Comparison of ENCODE assay signal across 25 mouse cellular contexts in the genomic region with DNA sequence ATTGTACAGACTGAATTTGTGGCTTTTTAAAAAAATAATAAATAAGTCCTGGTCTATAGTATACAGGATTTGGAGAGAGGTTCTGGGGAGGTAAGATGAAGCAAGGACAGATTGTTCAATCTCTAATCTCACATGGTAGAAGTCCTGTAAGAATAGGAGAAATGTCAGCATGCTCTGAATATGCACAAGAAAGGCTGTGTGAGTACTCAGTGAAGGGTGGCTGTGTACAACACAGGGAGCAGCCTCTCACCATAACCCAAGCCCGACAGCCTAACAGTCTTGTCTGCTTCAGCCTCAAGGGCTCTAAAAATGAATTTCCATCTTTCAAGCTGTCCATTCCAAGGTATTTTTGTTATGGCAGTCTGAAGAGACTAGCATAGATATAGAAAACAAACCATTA. TPM values are rescaled to one million over a fixed set of nuclear protein-coding genes. Genes with fewer than 3 reads are reported as not detected.
A peak's percentile ranks its signal among the peaks of the same experiment; 100 is the strongest.
DNase-seq lines count a peak whose midpoint lies in the region; ATAC-seq lines count a peak whose summit lies in the region.
"Had no signal": no experiment of that assay in that cellular context is flagged by ENCODE, and none has a peak within 500 bp of the region (broad histone marks: within the 10 kb centered on the region; RNA-seq: fewer than 3 reads in every experiment).

No protein-coding gene starts in this region.

- no peak overlapping the region for H3K27ac ChIP-seq in kidney, embryonic 14.5 days (ENCODE audit: low read depth, low read length)
- H3K27ac ChIP-seq: embryonic facial prominence, embryonic 13.5 days; embryonic facial prominence, embryonic 15.5 days; forebrain, embryonic 10.5 days; forebrain, embryonic 13.5 days; forebrain, embryonic 15.5 days had no signal

- H3K4me1 ChIP-seq in kidney, embryonic 14.5 days (ENCODE audit: control insufficient read depth, insufficient read depth, low read length): 0 out of 2 replicates have a peak, but pooled peaks cover 3% of the 10 kb centered on the region

- ATAC-seq in kidney, embryonic 14.5 days (ENCODE audit: low FRiP score, low TSS enrichment): no peak
- ATAC-seq: activated CD4-positive, CD25-positive, alpha-beta regulatory T cell, adult 4 months; forebrain, embryonic 13.5 days; forebrain, embryonic 15.5 days; forebrain, postnatal 0 days; Patski had no signal

- no peaks in the 10 kb centered on the region for H3K9me3 ChIP-seq in kidney, embryonic 14.5 days (ENCODE audit: control insufficient read depth, low read length)
- H3K9me3 ChIP-seq: embryonic facial prominence, embryonic 13.5 days; embryonic facial prominence, embryonic 15.5 days; forebrain, embryonic 10.5 days; forebrain, embryonic 13.5 days; forebrain, embryonic 15.5 days; G1E had no signal

- peak; percentile 62 for DNase-seq in ES-CJ7 (ENCODE audit: low read depth, low spot score)
- peak; percentile 61 for DNase-seq in R1 (ENCODE audit: low read depth, low spot score)
- no peak for DNase-seq in cerebellum, adult 9-11 months
- no peak for DNase-seq in heart, adult 18-20 months
- DNase-seq: adrenal gland, adult 8-10 months; adrenal gland, postnatal 14 days; adrenal gland, postnatal 36 days; cerebellum, adult 11-12 months; cerebellum, adult 2 months; cerebellum, adult 9-10 months; cerebellum, postnatal 14 days; cerebellum, postnatal 36 days; embryo, embryonic 11 days; forebrain, postnatal 0 days had no signal

- no peak overlapping the region for H3K4me3 ChIP-seq in kidney, embryonic 14.5 days (ENCODE audit: low read length)
- H3K4me3 ChIP-seq: embryonic facial prominence, embryonic 13.5 days; embryonic facial prominence, embryonic 15.5 days; erythroblast, embryonic 14.5 days; forebrain, embryonic 10.5 days; forebrain, embryonic 13.5 days; forebrain, embryonic 15.5 days had no signal

- H3K9ac ChIP-seq in kidney, embryonic 14.5 days (ENCODE audit: low read depth, low read length): no peak overlapping the region
- H3K9ac ChIP-seq: embryonic facial prominence, embryonic 13.5 days; embryonic facial prominence, embryonic 15.5 days; forebrain, embryonic 13.5 days; forebrain, embryonic 15.5 days; forebrain, postnatal 0 days had no signal

- H3K36me3 ChIP-seq in kidney, embryonic 14.5 days (ENCODE audit: control insufficient read depth, insufficient read depth, low read length): no peaks in the 10 kb centered on the region
- H3K36me3 ChIP-seq: embryonic facial prominence, embryonic 13.5 days; embryonic facial prominence, embryonic 15.5 days; forebrain, embryonic 10.5 days; forebrain, embryonic 15.5 days; G1E had no signal

- no peak overlapping the region for H3K4me2 ChIP-seq in kidney, embryonic 14.5 days (replicated peaks; ENCODE audit: low read depth, low read length)
- H3K4me2 ChIP-seq: embryonic facial prominence, embryonic 13.5 days; embryonic facial prominence, embryonic 15.5 days; forebrain, embryonic 13.5 days; forebrain, embryonic 15.5 days had no signal

- peaks cover 11% of the 10 kb centered on the region for H3K27me3 ChIP-seq in kidney, embryonic 14.5 days (ENCODE audit: control insufficient read depth, insufficient read depth, low read length)
- H3K27me3 ChIP-seq: Patski had no signal

- WGBS in kidney, embryonic 14.5 days: 95% methylated on average over 1 of the region's 1 CpGs

RNA-seq across cellular contexts. Expression of a gene that starts 3.1 kb away (rescaled TPM):
- 3.8 and 5.5 TPM in 2 replicates for polyA plus RNA-seq in kidney, embryonic 14.5 days (2014; fragmentation: Nextera tagmentation; extraction: Ambion mirVana)
- 10 to 100 TPM; 19.1 to 21.2 TPM for total RNA-seq in heart, adult 18-20 months (2021)
- total RNA-seq: common myeloid progenitor, adult 5-6 weeks had no signal
- polyA plus RNA-seq: activated CD4-positive, CD25-positive, alpha-beta regulatory T cell, adult 4 months; G1E had no signal

Comparison
In these comparisons a context has a peak if more than half of its experiments do, and no peak if none do; other contexts are left out.
1. DNase-seq: peak in ES-CJ7 (single experiment) and R1 (single experiment); none in cerebellum, adult 9-11 months (single experiment) and heart, adult 18-20 months (0 of 2).